Mouse (Mus musculus) forebrain, embryonic 12.5 days (tissue): ENCODE measurements around the gene Gmds. TPM values are rescaled to one million over a fixed set of nuclear protein-coding genes. Genes with fewer than 3 reads are reported as not detected.

ENCODE experiments used
- ATAC-seq: fragments of 200-750 bp; cut with Nextera tagmentation; 2 replicates; pipeline ENCODE4 v1.8.0; 2017; ENCODE audit warnings: moderate TSS enrichment; ENCODE audit not compliant: low FRiP score
- H3K27ac ChIP-seq: fragments of 300-500 bp; sonication (generic); 2 replicates; pipeline ENCODE4 v1.5.1; 2016; ENCODE audit warnings: mild to moderate bottlenecking
- H3K27me3 ChIP-seq: fragments of 300-500 bp; sonication (generic); 2 replicates; pipeline ENCODE4 v1.6.1; 2016; ENCODE audit warnings: mild to moderate bottlenecking
- H3K36me3 ChIP-seq: fragments of 300-500 bp; sonication (generic); replicated peaks from 2 replicates; pipeline ENCODE4 v1.6.1; 2016; ENCODE audit warnings: mild to moderate bottlenecking
- H3K4me1 ChIP-seq: fragments of 300-500 bp; sonication (generic); 2 replicates; pipeline ENCODE4 v1.6.1; 2016
- H3K4me2 ChIP-seq: fragments of 300-500 bp; sonication (generic); 2 replicates; pipeline ENCODE4 v1.6.1; 2016; ENCODE audit warnings: mild to moderate bottlenecking, moderate library complexity
- H3K4me3 ChIP-seq: fragments of 300-500 bp; sonication (generic); replicated peaks from 2 replicates; pipeline ENCODE4 v1.5.1; 2016; ENCODE audit warnings: mild to moderate bottlenecking
- H3K9ac ChIP-seq: fragments of 300-500 bp; sonication (generic); 2 replicates; pipeline ENCODE4 v1.6.1; 2016; ENCODE audit warnings: mild to moderate bottlenecking
- H3K9me3 ChIP-seq: fragments of 300-500 bp; sonication (generic); 2 replicates; pipeline ENCODE4 v1.6.1; 2016
- WGBS: fragments of 180-500 bp; shearing (Covaris S2); methylation state at CpG from one replicate; pipeline ENCODE4 v1.1.7; 2016; 5-methylcytosine and 5-hydroxymethylcytosine counted together
- polyA plus RNA-seq: library from polyadenylated mRNA; unstranded; fragments of >200 nt; fragmentation: Nextera tagmentation; extraction: Ambion mirVana; gene quantifications from 2 replicates; pipeline ENCODE4 v1.2.1, GENCODE M21; 2016

Gmds gene
- polyA plus RNA-seq, 1 experiment from 2014 or later = 31.4 TPM

DNA sequence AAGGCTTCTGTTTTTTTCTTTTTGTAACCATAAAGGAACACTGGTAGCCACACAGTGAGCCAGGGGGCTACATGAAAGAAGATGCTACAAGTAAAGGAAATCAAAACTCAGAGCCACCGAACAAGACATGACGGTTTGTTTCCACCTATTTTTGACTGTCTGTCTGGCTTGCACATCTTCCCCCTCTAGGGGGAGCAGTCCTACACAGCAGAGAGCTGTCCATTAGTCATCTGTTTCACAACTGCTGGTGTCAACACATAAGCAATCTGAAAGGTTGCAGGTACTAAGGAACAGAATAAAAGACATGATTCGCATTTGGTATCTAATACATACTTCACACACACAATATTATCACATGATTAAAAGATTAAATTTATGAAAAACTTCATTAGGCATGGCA, 25.9 kb downstream of the Gmds start:
- WGBS = 71% methylated on average over 3 of the region's 3 CpGs
- no peak overlapping the region for H3K4me2 ChIP-seq
- no peak overlapping the region for H3K9ac ChIP-seq
- no peak overlapping the region for H3K4me3 ChIP-seq
- no peaks in the 10 kb centered on the region for H3K9me3 ChIP-seq
- H3K36me3 ChIP-seq = no peaks in the 10 kb centered on the region
- no peak overlapping the region for H3K27ac ChIP-seq
- no peaks in the 10 kb centered on the region for H3K4me1 ChIP-seq
- H3K27me3 ChIP-seq = no peaks in the 10 kb centered on the region
- no peak for ATAC-seq

DNA sequence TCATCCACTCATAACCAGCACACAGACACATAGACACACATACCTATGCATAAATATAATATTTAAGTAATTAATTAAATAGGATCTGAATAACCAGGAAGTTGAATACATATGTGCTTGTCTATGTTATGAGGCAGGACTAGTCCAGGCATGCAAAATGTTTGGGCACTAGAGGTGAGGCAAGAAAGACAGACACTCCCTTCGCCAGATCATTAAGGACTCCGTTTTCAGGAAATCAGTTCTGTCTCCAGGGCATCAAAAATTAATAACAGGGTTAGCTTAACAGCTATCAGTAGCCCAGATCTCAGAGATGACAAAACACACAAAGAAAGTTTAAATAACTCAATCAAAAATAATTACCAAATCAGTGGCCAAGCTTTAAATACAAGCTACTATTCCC, 27.1 kb downstream of the Gmds start:
- no peak overlapping the region for H3K4me3 ChIP-seq
- 85% methylated on average over 2 of the region's 2 CpGs for WGBS

DNA sequence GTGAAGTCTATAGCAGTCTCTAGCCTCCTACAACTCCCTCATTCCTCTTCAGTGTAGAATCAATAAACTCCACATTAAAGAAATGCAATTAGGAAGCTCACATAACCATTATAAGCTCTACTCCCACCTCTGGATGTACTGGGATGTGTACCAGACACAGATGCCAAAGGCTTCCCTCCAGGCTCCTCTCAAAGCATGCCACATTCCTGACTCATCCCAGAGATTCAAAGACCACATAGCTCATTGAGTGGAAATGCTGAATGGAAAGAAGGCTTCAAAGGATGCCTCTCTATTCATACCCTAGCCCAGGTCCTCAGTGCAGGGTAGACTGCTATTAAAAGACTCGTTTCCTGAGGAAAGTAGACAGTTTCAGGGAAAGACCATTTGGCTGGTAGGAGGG, 40.1 kb downstream of the Gmds start:
- 5% methylated on average over 1 of the region's 1 CpGs for WGBS
- peak; percentile 27; the same call in 1 of the 2 replicates for ATAC-seq
- Histone ChIP-seq H3K9me3 (no peaks in the 10 kb centered on the region), H3K27ac (no peak overlapping the region), H3K9ac (no peak overlapping the region), H3K4me2 (no peak overlapping the region), H3K36me3 (no peaks in the 10 kb centered on the region), H3K4me3 (no peak overlapping the region), H3K27me3 (no peaks in the 10 kb centered on the region), H3K4me1 (no peaks in the 10 kb centered on the region)

More for the DNA sequence above, 27.1 kb downstream of the Gmds start:
- no peak for ATAC-seq
- Histone ChIP-seq H3K9ac (no peak overlapping the region), H3K27ac (no peak overlapping the region), H3K27me3 (no peaks in the 10 kb centered on the region), H3K36me3 (no peaks in the 10 kb centered on the region), H3K4me2 (no peak overlapping the region), H3K4me1 (no peaks in the 10 kb centered on the region), H3K9me3 (no peaks in the 10 kb centered on the region)

DNA sequence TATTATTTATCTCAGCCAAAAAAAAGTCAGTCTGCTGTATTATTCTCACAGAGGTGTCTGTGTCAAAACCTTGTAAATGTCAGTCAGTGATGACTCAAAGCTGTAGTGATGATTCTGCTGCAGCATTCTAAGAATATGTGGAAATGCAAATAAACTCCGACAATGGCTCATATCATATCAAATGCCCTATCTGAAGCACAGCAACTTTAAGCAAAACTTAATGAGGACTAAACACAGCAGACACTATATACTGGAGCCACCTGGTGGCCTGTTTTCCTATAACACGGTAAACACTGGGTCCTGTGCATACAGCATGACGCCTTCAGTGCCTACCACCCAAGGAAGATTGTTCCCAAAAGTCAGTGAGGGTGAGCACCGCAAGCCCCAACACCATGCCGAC, 41.1 kb downstream of the Gmds start:
- 0 out of 2 replicates have a peak, but pooled peaks have one; percentile 30 for ATAC-seq

DNA sequence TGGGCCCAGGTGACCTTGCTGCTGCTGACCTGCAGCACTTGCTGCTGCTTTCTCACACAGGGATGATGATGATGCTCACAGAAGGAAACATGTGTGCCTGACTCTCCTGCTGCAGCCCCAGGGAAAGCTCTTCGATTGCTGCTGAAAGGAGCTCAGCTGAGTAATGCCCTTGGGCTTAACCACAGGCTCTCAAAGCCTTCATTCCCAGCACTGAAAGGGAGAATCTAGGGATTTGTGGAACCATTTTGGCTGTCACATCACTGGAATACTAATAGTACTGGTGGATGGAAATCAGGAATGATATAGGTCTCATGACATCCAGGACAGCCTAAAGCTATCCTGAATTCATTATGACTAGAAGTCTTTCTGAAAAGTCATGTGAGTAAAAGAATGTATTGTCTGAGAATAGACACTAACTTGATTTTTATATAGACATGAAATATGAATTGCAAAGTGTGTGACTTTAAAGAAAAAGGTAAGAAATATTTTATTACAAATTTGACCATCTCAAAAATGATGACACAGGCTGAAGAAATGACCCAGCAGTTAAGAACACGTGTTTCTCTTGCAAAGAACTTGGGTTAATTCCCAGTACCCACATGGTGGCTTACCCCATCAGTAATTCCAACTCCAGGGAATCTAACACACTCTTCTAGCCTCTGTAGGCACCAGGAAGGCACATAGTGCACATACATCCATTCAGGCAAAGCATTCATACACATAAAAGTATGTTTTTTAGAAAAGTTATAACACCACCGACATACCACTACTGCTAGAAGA, 43.9 kb downstream of the Gmds start:
- WGBS = 72% methylated on average over 3 of the region's 3 CpGs
- Histone ChIP-seq H3K36me3 (no peaks in the 10 kb centered on the region), H3K27me3 (no peaks in the 10 kb centered on the region), H3K9ac (no peak overlapping the region), H3K27ac (no peak overlapping the region), H3K9me3 (no peaks in the 10 kb centered on the region), H3K4me2 (no peak overlapping the region), H3K4me1 (no peaks in the 10 kb centered on the region), H3K4me3 (no peak overlapping the region)
- no peak for ATAC-seq

More for the DNA sequence above, 41.1 kb downstream of the Gmds start:
- no peaks in the 10 kb centered on the region for H3K9me3 ChIP-seq
- H3K4me2 ChIP-seq = no peak overlapping the region
- no peak overlapping the region for H3K4me3 ChIP-seq
- no peak overlapping the region for H3K9ac ChIP-seq
- H3K27ac ChIP-seq = no peak overlapping the region
- WGBS = 47% methylated on average over 5 of the region's 5 CpGs
- no peaks in the 10 kb centered on the region for H3K4me1 ChIP-seq
- no peaks in the 10 kb centered on the region for H3K27me3 ChIP-seq
- H3K36me3 ChIP-seq = no peaks in the 10 kb centered on the region

GRCm38 (mm10) chr13:32272937-32273496, 65.5 kb downstream of the Gmds start:
- no peak for ATAC-seq
- H3K9ac ChIP-seq = no peak overlapping the region
- WGBS = 95% methylated on average over 2 of the region's 2 CpGs
- H3K9me3 ChIP-seq = no peaks in the 10 kb centered on the region
- no peak overlapping the region for H3K4me3 ChIP-seq
- H3K4me1 ChIP-seq = peaks cover 4% of the 10 kb centered on the region; the same call in 1 of the 2 replicates
- H3K36me3 ChIP-seq = no peaks in the 10 kb centered on the region
- H3K4me2 ChIP-seq = no peak overlapping the region
- H3K27me3 ChIP-seq = no peaks in the 10 kb centered on the region
- no peak overlapping the region for H3K27ac ChIP-seq

- 96% methylated on average over 2 of the region's 2 CpGs for WGBS
- Histone ChIP-seq H3K27me3 (no peaks in the 10 kb centered on the region), H3K4me1 (peaks cover 12% of the 10 kb centered on the region; the same call in 1 of the 2 replicates), H3K27ac (no peak overlapping the region), H3K4me3 (no peak overlapping the region), H3K4me2 (no peak overlapping the region), H3K9ac (no peak overlapping the region), H3K36me3 (no peaks in the 10 kb centered on the region), H3K9me3 (no peaks in the 10 kb centered on the region)
- no peak for ATAC-seq
Measured at GRCm38 (mm10) chr13:32269757-32270156, 68.8 kb downstream of the Gmds start.

DNA sequence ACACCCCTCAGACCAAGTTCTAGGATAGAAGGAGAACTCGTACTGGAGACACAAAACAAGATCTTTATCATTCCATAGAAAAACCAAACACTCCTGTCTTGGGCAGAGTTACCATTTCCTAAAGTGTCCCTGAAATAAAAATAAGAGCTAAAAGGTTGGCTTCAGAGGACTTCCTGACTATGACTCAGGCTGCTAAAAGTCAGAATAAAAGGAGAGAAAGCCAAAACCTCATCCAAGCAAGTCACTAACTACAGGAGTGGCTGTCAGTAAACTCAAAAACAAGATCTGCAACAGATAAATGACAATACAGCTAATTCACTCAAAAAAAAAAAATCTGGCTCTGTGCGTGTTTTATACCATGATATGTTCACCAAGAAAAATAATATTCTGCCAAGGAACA, 69.3 kb downstream of the Gmds start:
- Histone ChIP-seq H3K36me3 (no peaks in the 10 kb centered on the region), H3K4me2 (no peak overlapping the region), H3K27me3 (no peaks in the 10 kb centered on the region), H3K27ac (no peak overlapping the region), H3K9me3 (no peaks in the 10 kb centered on the region), H3K4me1 (peaks cover 12% of the 10 kb centered on the region; the same call in 1 of the 2 replicates), H3K9ac (no peak overlapping the region), H3K4me3 (no peak overlapping the region)
- no peak for ATAC-seq
- 83% methylated on average over 2 of the region's 2 CpGs for WGBS

DNA sequence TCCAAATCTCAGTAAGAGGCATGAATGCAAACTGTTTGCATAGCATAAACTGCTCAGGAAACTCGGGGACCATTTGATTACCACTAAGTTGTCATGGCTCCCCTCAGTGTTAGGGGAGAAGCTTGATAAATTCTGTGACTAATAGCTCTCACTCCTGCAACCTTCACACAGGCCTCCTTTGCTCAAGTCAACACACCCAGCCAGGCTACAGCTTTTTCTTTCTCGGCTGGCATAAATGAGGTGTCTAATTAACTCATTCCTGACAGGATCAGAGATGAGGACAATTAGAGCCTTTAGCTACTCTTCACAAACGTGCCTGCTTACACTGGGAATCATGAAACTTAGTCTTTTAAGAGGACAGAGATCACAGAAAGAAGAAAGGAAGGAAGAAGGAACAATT, 70.3 kb downstream of the Gmds start:
- 3% methylated on average over 3 of the region's 3 CpGs for WGBS
- Histone ChIP-seq H3K4me3 (no peak overlapping the region), H3K4me2 (no peak overlapping the region), H3K9ac (no peak overlapping the region), H3K4me1 (peaks cover 12% of the 10 kb centered on the region; the same call in 1 of the 2 replicates), H3K27ac (no peak overlapping the region), H3K27me3 (no peaks in the 10 kb centered on the region), H3K36me3 (no peaks in the 10 kb centered on the region), H3K9me3 (no peaks in the 10 kb centered on the region)
- ATAC-seq = peak; percentile 61; the same call in 1 of the 2 replicates

DNA sequence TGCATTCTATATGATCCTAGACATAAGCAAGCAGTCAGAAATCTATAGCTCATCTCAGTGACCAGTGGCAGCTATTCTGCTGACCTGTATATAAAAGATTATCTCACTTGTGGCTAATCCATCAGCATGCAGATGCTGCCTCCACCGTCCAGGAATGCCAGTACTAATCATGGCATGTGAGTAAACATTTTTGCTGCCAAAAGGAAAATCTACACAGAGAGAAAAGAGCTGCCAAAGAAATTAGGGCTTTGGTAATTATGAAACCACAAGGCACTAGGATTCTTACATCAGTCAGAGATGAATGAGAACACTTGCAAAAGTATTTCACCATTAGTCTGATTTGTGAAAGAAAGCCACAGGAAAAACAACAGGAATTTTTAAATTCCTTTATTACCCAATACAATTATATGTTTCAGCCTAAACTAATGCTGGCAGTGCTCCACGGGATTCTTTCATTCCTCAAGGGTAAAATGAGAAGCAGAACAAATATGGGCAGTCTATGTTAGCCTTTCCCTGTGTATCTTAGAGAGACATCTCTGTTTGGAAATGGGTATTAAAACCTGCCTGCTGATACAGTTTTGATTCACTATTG, 71.3 kb downstream of the Gmds start:
- Histone ChIP-seq H3K9ac (no peak overlapping the region), H3K27ac (no peak overlapping the region), H3K4me2 (no peak overlapping the region), H3K27me3 (no peaks in the 10 kb centered on the region), H3K4me3 (no peak overlapping the region), H3K9me3 (no peaks in the 10 kb centered on the region), H3K4me1 (peaks cover 12% of the 10 kb centered on the region; the same call in 1 of the 2 replicates), H3K36me3 (no peaks in the 10 kb centered on the region)
- 22% methylated on average over 2 of the region's 2 CpGs for WGBS
- ATAC-seq = no peak

DNA sequence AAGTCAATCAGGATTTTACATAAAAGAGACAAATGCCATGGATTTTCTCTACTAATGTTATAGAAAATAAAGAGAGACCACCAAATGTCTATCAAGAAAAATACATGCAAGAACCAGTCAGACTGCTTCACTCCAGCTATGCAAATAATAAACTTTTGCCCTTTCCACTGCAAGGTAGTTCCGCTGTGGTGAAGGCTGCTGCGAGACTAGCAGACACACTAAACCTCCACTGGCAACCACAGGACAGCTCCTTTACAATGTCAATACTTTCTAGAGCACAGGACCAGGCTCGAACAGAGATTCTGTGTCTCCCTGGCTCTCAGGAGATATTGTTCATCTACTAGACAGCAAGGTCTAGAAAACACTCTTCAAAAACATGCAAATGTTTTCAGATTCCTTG, 71.8 kb downstream of the Gmds start:
- WGBS = 70% methylated on average over 3 of the region's 3 CpGs
- Histone ChIP-seq H3K4me2 (no peak overlapping the region), H3K27ac (no peak overlapping the region), H3K4me1 (peaks cover 12% of the 10 kb centered on the region; the same call in 1 of the 2 replicates), H3K4me3 (no peak overlapping the region), H3K36me3 (no peaks in the 10 kb centered on the region), H3K9ac (no peak overlapping the region), H3K9me3 (no peaks in the 10 kb centered on the region), H3K27me3 (no peaks in the 10 kb centered on the region)
- ATAC-seq = no peak

- Histone ChIP-seq H3K27ac (no peak overlapping the region), H3K36me3 (no peaks in the 10 kb centered on the region), H3K4me3 (no peak overlapping the region), H3K4me1 (no peaks in the 10 kb centered on the region), H3K9ac (no peak overlapping the region), H3K9me3 (no peaks in the 10 kb centered on the region), H3K27me3 (no peaks in the 10 kb centered on the region), H3K4me2 (no peak overlapping the region)
- no peak for ATAC-seq
- 75% methylated on average over 2 of the region's 2 CpGs for WGBS
Measured at GRCm38 (mm10) chr13:32256121-32256520, 82.4 kb downstream of the Gmds start.
